Mouse (Mus musculus): ENCODE measurements at regions not wholly inside any gene's neighbourhood (a gene's known extent, or its start where the extent isn't known, plus 50 kb on each side); places are given as distances from the start of the nearest gene placed in this dataset.
"Not testable (repeated sequence)": the region's sequence is repeated elsewhere in the genome, so short reads cannot be mapped to it uniquely, and the experiment has no call there.

DNA sequence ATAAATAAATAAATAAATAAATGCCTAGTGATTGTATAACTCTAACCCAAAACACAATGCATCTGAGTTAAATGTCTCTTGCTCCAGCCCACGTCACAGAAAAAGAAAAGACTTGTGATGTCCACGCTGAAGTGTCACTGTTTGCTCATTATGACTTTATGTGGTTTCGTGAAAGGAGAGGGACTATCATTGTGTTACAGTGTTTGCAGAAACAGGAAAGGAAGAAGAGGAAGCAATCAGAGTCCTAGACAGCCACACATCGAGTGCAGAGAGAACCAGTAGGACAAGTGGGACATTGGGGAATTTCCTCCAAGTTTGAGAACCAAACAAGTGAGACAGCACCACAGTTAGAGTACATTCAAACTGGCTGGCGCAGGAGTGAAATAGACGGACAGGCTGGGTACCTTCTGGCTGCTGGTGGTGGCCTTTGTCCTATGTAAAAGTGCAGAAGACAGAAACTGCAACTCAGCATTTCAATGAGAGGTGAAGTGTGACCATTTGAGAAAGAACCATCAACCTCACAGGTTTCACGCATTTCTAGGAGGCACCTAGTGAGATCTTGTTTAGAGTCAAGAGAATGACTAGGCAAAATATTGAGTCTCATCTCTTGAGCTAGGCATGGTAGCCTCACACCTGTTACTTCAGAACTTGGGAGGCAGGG, 59.6 kb downstream of the Fasl start:
- WGBS = 72% methylated on average over 7 of the region's 7 CpGs

DNA sequence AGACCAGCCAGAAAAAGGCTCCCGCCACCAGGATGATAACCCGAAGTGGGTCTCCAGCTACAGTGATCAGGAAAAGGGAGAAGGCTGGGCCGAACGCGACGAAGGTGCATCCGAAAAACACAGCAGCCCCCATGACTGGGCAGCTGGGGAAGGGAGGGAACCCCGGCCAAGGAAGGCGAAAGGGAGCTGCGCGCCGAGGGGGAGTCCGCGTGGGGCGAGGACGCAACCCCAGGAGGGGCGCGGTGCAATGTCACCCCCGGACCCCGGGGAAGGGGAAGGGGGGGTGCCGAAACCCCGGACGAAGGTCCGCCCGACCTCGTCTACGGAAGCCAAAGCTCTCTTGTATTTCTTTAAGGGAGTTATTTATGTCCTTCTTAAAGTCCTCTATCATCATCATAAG, 60.9 kb downstream of the Fasl start:
- H3K4me1 ChIP-seq (replicated peaks); H3K27ac ChIP-seq; H3K4me3 ChIP-seq; H3K9ac ChIP-seq; H3K9me3 ChIP-seq (replicated peaks); H3K36me3 ChIP-seq; H3K27me3 ChIP-seq; H3K4me2 ChIP-seq: not testable (repeated sequence)
- peak; percentile 53; the same call in 1 of the 2 replicates for ATAC-seq (replicated peaks; ENCODE audit: insufficient number of reproducible peaks, insufficient read depth, low FRiP score, low read depth)
- WGBS = 73% methylated on average over 12 of the region's 27 CpGs

More for the DNA sequence above, 59.6 kb downstream of the Fasl start:
- H3K9ac ChIP-seq = no peak overlapping the region
- H3K4me1 ChIP-seq (replicated peaks) = no peaks in the 10 kb centered on the region
- H3K9me3 ChIP-seq (replicated peaks) = no peaks in the 10 kb centered on the region
- no peaks in the 10 kb centered on the region for H3K36me3 ChIP-seq
- no peak overlapping the region for H3K4me3 ChIP-seq
- H3K27ac ChIP-seq = no peak overlapping the region
- H3K4me2 ChIP-seq = no peak overlapping the region
- no peaks in the 10 kb centered on the region for H3K27me3 ChIP-seq
- no peak for ATAC-seq (replicated peaks; ENCODE audit: insufficient number of reproducible peaks, insufficient read depth, low FRiP score, low read depth)

DNA sequence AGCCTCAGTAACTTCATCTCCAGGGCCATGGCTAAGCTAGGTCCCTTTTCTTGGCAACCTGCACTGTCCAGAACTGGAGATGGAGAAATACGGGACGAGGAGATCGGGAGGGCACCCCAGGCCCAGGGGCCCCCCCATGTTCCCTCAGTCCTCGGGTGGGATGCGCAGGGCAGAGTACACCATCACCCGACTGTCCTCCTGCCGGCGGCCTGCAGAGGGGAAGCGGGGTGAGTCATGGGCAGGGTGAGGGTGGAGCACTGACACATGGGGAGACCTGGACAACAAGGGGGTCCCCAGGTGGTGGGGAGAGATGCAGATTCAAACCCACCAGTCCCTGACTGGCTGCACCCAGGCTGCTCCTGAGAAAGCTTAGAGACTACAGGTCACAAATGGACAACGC, 62.2 kb downstream of the Fasl start:
- WGBS = 93% methylated on average over 1 of the region's 10 CpGs
- not testable (repeated sequence) for H3K4me3 ChIP-seq; H3K9me3 ChIP-seq (replicated peaks); H3K27me3 ChIP-seq; H3K4me1 ChIP-seq (replicated peaks); H3K9ac ChIP-seq; H3K36me3 ChIP-seq; H3K4me2 ChIP-seq; H3K27ac ChIP-seq; ATAC-seq (replicated peaks; ENCODE audit: insufficient number of reproducible peaks, insufficient read depth, low FRiP score, low read depth)

DNA sequence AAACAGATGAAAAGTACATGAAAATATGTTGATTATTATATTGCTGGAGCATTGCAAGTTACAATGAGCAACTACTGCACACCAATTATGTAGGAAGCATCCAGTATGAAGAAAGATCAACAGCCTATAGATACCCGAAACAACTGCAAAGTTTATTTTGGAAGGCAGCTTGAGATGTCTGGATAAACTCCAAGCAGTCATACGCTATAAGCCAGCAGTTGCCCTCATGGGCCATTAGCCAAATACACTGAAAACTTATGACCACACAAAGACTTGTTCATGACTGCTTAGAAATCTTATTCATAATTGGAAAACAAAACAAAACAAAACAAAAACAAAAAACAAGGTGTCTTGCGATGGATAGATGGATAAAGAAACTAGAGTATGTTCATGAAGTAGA, 68.4 kb downstream of the Fasl start:
- Histone ChIP-seq H3K27me3 (no peaks in the 10 kb centered on the region), H3K4me2 (no peak overlapping the region), H3K4me3 (no peak overlapping the region), H3K9ac (no peak overlapping the region), H3K4me1 (replicated peaks) (peaks cover 5% of the 10 kb centered on the region; the same call in 1 of the 2 replicates), H3K27ac (no peak overlapping the region), H3K9me3 (replicated peaks) (no peaks in the 10 kb centered on the region), H3K36me3 (no peaks in the 10 kb centered on the region)
- ATAC-seq (replicated peaks; ENCODE audit: insufficient number of reproducible peaks, insufficient read depth, low FRiP score, low read depth) = no peak
- WGBS = 54% methylated on average over 3 of the region's 3 CpGs

DNA sequence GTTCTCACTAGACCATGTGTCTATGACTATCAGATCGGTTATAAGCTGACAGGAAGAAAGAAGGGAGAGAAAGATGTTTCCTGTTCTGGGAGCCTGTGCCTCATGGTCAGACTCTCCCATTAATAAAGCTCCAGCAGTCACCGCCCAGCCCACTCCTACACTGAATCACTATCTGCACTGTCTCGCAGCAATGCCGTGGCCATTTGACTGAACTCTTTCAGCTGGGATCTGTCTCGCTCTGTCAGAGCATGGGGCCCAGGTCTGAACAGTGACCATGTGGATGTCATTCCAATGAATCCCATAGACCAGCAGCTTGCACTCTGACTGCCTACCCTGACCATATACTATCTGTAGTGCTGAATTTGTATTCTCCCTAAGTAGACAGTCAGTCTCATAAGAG, 70.0 kb downstream of the Fasl start:
- Histone ChIP-seq H3K36me3 (no peaks in the 10 kb centered on the region), H3K4me1 (replicated peaks) (peaks cover 7% of the 10 kb centered on the region; the same call in 1 of the 2 replicates), H3K27me3 (no peaks in the 10 kb centered on the region), H3K9ac (no peak overlapping the region), H3K27ac (no peak overlapping the region), H3K4me3 (no peak overlapping the region), H3K4me2 (no peak overlapping the region), H3K9me3 (replicated peaks) (no peaks in the 10 kb centered on the region)
- 11% methylated on average over 5 of the region's 5 CpGs for WGBS
- peak; percentile 70 for ATAC-seq (replicated peaks; ENCODE audit: insufficient number of reproducible peaks, insufficient read depth, low FRiP score, low read depth)

DNA sequence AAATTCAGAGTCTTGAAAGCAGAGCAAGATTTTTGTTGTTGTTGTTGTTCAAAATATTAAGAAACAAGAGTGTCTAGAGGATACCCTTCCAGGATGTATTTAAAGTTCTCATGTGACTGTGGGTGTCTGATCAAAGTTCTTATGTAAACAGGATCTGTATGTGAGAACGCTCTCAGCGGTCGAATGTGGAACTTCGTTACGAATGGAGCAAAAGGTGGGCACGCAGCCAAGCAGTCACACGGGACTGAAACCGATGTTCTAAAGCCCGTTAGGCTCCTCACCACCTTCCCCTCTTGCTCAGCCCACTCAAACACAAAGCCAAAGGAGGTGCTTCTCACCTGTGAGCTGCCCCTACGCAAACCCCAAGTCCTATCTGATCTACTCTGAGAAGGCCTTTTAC, 75.4 kb downstream of the Fasl start:
- no peaks in the 10 kb centered on the region for H3K9me3 ChIP-seq (replicated peaks)
- peak overlapping the region; percentile 58; the same call in 1 of the 2 replicates for H3K27ac ChIP-seq
- no peaks in the 10 kb centered on the region for H3K27me3 ChIP-seq
- no peak overlapping the region for H3K9ac ChIP-seq
- peak; percentile 66 for ATAC-seq (replicated peaks; ENCODE audit: insufficient number of reproducible peaks, insufficient read depth, low FRiP score, low read depth)
- peak overlapping the region; percentile 44 for H3K4me2 ChIP-seq
- H3K4me3 ChIP-seq = no peak overlapping the region
- 13% methylated on average over 10 of the region's 10 CpGs for WGBS
- H3K36me3 ChIP-seq = no peaks in the 10 kb centered on the region
- H3K4me1 ChIP-seq (replicated peaks) = peaks cover 14% of the 10 kb centered on the region

DNA sequence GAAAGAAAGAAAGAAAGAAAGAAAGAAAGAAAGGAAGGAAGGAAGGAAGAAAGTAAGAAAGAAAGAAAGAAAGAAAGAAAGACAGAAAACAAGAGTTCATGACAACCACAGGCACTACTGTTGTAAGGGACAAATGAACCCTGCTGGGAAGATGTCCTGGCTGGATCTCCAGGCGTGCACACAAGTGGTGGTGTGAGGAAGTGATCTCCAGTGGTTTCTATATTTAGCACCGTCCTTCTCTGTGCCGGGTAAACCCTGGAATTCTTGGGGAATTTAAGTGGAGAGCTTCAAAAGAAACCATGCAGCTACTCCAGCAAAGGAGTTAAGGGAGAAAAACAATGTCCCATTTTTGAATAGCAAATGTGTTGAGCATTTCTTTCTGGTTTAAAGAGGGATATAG, 76.0 kb downstream of the Fasl start:
- H3K4me2 ChIP-seq = peak overlapping the region; percentile 44
- H3K4me3 ChIP-seq = no peak overlapping the region
- 3% methylated on average over 3 of the region's 3 CpGs for WGBS
- ATAC-seq (replicated peaks; ENCODE audit: insufficient number of reproducible peaks, insufficient read depth, low FRiP score, low read depth) = peak; percentile 73; the same call in 1 of the 2 replicates
- H3K4me1 ChIP-seq (replicated peaks) = peaks cover 14% of the 10 kb centered on the region
- no peak overlapping the region for H3K9ac ChIP-seq
- H3K27ac ChIP-seq = peak overlapping the region; percentile 58; the same call in 1 of the 2 replicates
- no peaks in the 10 kb centered on the region for H3K9me3 ChIP-seq (replicated peaks)
- H3K36me3 ChIP-seq = no peaks in the 10 kb centered on the region
- H3K27me3 ChIP-seq = no peaks in the 10 kb centered on the region

DNA sequence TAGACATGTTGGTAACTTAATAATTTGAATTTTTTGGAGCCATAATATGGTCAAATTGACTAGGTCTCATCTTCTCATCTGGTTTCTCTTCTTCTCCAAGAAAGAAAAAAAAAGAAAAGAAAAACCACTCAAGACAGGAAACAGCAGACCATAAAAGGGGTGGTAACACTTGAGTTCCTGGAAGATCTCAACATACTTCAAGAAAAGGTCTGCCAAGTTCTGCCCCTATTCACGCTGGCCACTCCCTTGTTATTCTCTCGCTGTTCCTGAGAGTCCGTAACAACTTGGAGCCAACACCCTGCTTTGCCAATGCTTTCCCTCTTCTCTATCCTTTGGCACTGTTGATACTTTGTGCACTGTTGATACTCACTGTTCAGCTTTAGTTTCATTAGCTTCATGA, 81.2 kb downstream of the Fasl start:
- WGBS = 61% methylated on average over 3 of the region's 3 CpGs
- H3K9me3 ChIP-seq (replicated peaks) = no peaks in the 10 kb centered on the region
- no peak overlapping the region for H3K9ac ChIP-seq
- no peaks in the 10 kb centered on the region for H3K27me3 ChIP-seq
- H3K4me2 ChIP-seq = no peak overlapping the region
- no peak overlapping the region for H3K4me3 ChIP-seq
- ATAC-seq (replicated peaks; ENCODE audit: insufficient number of reproducible peaks, insufficient read depth, low FRiP score, low read depth) = no peak
- no peaks in the 10 kb centered on the region for H3K36me3 ChIP-seq
- H3K27ac ChIP-seq = no peak overlapping the region
- no peaks in the 10 kb centered on the region for H3K4me1 ChIP-seq (replicated peaks)

DNA sequence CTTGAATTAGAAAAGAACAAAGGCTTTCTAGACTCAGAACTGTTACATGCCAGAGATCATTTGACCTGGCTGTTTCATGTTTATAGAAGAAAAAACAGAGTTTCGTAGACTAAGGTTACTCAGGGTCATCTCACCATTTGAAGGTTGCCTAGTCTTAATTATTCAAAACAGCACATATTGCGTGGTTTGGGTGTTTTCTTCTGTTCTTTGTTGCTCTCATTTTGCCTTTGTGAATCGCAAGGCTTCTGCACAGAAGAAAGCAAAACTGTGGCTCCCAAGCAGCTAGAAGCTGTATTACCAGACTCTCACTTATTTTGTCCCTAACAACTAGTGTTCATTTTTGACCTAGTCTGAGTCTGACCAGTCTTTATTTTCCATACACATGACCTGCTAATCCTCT, 83.3 kb downstream of the Fasl start:
- WGBS = 87% methylated on average over 3 of the region's 3 CpGs
- no peaks in the 10 kb centered on the region for H3K9me3 ChIP-seq (replicated peaks)
- no peak overlapping the region for H3K4me2 ChIP-seq

DNA sequence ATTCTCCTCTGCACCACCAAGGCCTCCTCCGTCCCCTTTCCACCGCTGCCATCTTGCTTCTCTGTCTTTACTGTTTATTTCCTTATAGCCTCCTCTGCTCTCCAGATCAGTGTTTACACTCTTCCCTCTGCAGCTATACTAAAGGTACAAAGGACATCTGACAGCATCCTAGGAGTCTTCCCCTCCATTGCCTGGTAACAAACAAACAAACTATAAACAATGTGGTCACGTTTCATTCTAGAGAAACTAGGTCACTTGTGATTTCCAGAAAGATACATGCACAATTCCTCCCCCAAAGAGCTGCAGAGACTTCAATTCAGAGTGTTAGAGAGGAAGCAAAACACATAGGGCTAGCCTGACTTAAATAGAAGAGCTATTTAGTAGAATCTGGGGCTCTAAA, 83.8 kb downstream of the Fasl start:
- Histone ChIP-seq H3K9me3 (replicated peaks) (no peaks in the 10 kb centered on the region), H3K9ac (no peak overlapping the region), H3K27me3 (no peaks in the 10 kb centered on the region), H3K36me3 (no peaks in the 10 kb centered on the region), H3K27ac (no peak overlapping the region), H3K4me3 (no peak overlapping the region), H3K4me2 (no peak overlapping the region), H3K4me1 (replicated peaks) (no peaks in the 10 kb centered on the region)
- WGBS = 58% methylated on average over 3 of the region's 3 CpGs
- no peak for ATAC-seq (replicated peaks; ENCODE audit: insufficient number of reproducible peaks, insufficient read depth, low FRiP score, low read depth)

More for the DNA sequence above, 83.3 kb downstream of the Fasl start:
- ATAC-seq (replicated peaks; ENCODE audit: insufficient number of reproducible peaks, insufficient read depth, low FRiP score, low read depth) = no peak
- H3K4me3 ChIP-seq = no peak overlapping the region
- H3K9ac ChIP-seq = no peak overlapping the region
- no peaks in the 10 kb centered on the region for H3K4me1 ChIP-seq (replicated peaks)
- H3K36me3 ChIP-seq = no peaks in the 10 kb centered on the region
- no peak overlapping the region for H3K27ac ChIP-seq
- H3K27me3 ChIP-seq = no peaks in the 10 kb centered on the region

DNA sequence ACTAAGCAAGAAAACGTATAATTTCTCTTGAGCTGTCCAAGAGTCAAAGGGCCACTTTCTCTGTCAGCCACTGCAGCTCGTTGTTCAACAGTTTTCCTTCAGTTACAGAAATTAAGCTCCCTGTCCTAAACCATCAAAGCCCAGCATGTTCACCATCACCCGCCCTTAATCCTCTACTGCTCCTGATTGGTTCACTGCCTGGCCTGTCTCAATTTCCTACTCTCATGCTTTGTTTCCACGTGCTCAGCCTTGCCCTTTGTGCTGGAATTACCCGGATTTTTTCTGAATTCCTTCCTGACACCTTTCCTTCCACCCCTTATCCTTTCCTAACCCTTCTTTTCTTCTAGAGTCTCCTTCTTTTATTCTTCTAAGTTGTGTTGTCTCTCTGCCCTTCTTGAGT, 92.4 kb downstream of the Fasl start:
- Histone ChIP-seq H3K4me1 (replicated peaks) (no peaks in the 10 kb centered on the region), H3K27ac (no peak overlapping the region), H3K4me2 (no peak overlapping the region), H3K4me3 (no peak overlapping the region), H3K9ac (no peak overlapping the region), H3K9me3 (replicated peaks) (no peaks in the 10 kb centered on the region), H3K36me3 (no peaks in the 10 kb centered on the region), H3K27me3 (no peaks in the 10 kb centered on the region)
- no peak for ATAC-seq (replicated peaks; ENCODE audit: insufficient number of reproducible peaks, insufficient read depth, low FRiP score, low read depth)
- 43% methylated on average over 5 of the region's 5 CpGs for WGBS

DNA sequence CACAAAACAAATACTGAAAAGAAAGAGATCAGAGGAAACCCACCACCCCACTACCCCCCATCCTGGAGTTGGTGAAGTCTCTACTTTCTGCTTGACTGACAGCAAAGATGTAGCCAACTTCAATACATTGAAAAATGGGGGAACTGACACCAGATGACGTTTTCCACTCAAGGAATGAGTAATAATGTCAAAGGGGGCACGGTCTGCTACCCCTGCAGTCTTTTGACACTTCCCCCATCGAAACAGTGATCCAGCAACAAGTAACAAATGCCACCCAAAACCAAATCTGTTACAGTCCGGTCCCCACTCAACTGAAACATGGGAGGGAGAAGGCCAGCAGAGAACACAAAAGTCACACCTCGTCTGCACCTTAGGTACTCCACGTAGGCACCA, 94.5 kb downstream of the Fasl start:
- H3K27me3 ChIP-seq = no peaks in the 10 kb centered on the region
- ATAC-seq (replicated peaks; ENCODE audit: insufficient number of reproducible peaks, insufficient read depth, low FRiP score, low read depth) = no peak
- no peaks in the 10 kb centered on the region for H3K4me1 ChIP-seq (replicated peaks)
- H3K9ac ChIP-seq = no peak overlapping the region
- 73% methylated on average over 6 of the region's 6 CpGs for WGBS
- no peak overlapping the region for H3K27ac ChIP-seq
- no peaks in the 10 kb centered on the region for H3K9me3 ChIP-seq (replicated peaks)
- no peaks in the 10 kb centered on the region for H3K36me3 ChIP-seq
- H3K4me2 ChIP-seq = no peak overlapping the region
- H3K4me3 ChIP-seq = no peak overlapping the region
